Mouse (Mus musculus) mouse trophoblast stem cell (cell line): ENCODE data around the gene Eif4e.

Experiments
- in situ Hi-C, 2 experiments: fragments of 300-500 bp; cut with MseI, MboI; formaldehyde crosslinking; loops; 2 replicates in 1 of 2; 3 replicates in 1 of 2; pipeline ENCODE4 v1.15.1; 2025

Gene Eif4e

GRCm38 (mm10) chr3:138586213-138586612 lies 60.2 kb downstream of the Eif4e start:
- in situ Hi-C loops, result no loop called here

- in situ Hi-C loops, result no loop called here
These were observed 61.2 kb downstream of the Eif4e start for GRCm38 (mm10) chr3:138587137-138587536.

GRCm38 (mm10) chr3:138588001-138588400 lies 62.0 kb downstream of the Eif4e start:
- in situ Hi-C loops, result no loop called here

- in situ Hi-C loops, result no loop called here
These were observed 65.0 kb downstream of the Eif4e start for GRCm38 (mm10) chr3:138591002-138591401.

- in situ Hi-C loops, result no loop called here
These were observed 65.9 kb downstream of the Eif4e start for GRCm38 (mm10) chr3:138591806-138592365.

- in situ Hi-C loops, result no loop called here
These were observed 67.2 kb downstream of the Eif4e start for GRCm38 (mm10) chr3:138593131-138593530.

GRCm38 (mm10) chr3:138593911-138594310 lies 67.9 kb downstream of the Eif4e start:
- in situ Hi-C loops, result no loop called here

GRCm38 (mm10) chr3:138601076-138601475 lies 75.1 kb downstream of the Eif4e start:
- in situ Hi-C loops, result no loop called here

GRCm38 (mm10) chr3:138605132-138605531 lies 79.2 kb downstream of the Eif4e start:
- in situ Hi-C loops, result no loop called here

GRCm38 (mm10) chr3:138608665-138609064 lies 82.7 kb downstream of the Eif4e start:
- in situ Hi-C loops, result no loop called here
